Mouse (Mus musculus): ENCODE measurements around the gene Ppp1r3c. TPM values are rescaled to one million over a fixed set of nuclear protein-coding genes. Genes with fewer than 3 reads are reported as not detected.

Gene Ppp1r3c
- polyA plus RNA-seq, 1 experiment from 2014 or later, result 2.5 TPM

Other genes starting within 250 kb of the Ppp1r3c start
- 5.7 and 7.0 TPM in 2 replicates for gene Hectd2, start 182.0 kb downstream of the Ppp1r3c start, polyA plus RNA-seq (2014; fragmentation: Nextera tagmentation; extraction: Ambion mirVana)
- gene Tnks2, start 97.6 kb upstream of the Ppp1r3c start, polyA plus RNA-seq (2014; fragmentation: Nextera tagmentation; extraction: Ambion mirVana), result 92.6 and 97.0 TPM in 2 replicates
- 60.8 and 65.0 TPM in 2 replicates for gene Fgfbp3, start 183.0 kb upstream of the Ppp1r3c start, polyA plus RNA-seq (2014; fragmentation: Nextera tagmentation; extraction: Ambion mirVana)
- 21.9 and 22.2 TPM in 2 replicates for gene Btaf1, start 189.4 kb upstream of the Ppp1r3c start, polyA plus RNA-seq (2014; fragmentation: Nextera tagmentation; extraction: Ambion mirVana)

Data from neural tube, embryonic 11.5 days (tissue).